Mouse (Mus musculus): ENCODE results near the gene Ptpn6.

DNA sequence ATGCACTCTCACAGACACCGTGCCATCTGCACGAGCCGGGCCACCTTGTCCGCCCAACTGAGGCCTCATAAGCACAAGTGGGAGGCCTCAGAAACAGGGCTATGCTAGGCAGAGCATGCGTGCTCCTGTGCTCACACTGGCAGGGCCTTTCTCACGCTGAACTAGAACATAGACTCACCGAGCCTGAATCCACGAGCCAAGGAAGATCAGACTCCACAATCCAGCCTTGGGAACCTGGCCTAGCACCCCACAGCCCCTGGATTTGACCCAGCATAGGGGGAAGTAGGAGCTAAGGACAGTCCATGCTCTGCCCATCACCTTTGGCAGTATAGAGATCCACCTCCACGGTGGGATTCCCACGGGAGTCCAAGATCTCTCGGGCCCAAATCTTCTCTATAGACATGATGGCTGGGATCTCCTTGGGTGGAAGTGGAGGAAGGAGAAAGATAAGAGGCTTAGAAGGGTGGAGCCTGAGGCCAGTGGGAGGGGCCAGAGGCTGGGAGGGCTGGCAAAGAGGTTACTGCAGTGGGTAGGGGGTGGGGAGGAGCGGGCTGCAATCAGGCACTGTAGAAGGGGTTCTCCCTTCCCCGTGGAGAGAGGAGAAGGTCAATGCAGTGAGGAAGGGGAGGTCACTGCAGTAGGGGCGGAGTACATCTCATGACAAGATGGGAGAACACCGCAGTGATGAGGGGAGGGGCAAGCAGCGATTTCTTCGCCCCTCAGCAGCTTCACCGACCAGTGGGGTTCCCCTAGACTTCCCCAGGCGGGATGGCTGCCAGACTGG is 29.6 kb upstream of the Ptpn6 start:
- no peak for TF ChIP-seq POLR2A (IDR thresholded peaks at IDR 0.05; ENCODE audit: borderline replicate concordance, extremely low read depth, low read depth, low read length)
- no peak for TF ChIP-seq CTCF (IDR thresholded peaks at IDR 0.05; ENCODE audit: insufficient read depth, low read length)
